Mouse (Mus musculus) layer of hippocampus, postnatal 36 days (tissue): ENCODE measurements around the gene Kdm2b. TPM values are rescaled to one million over a fixed set of nuclear protein-coding genes. Genes with fewer than 3 reads are reported as not detected.

Experiments
- DNase-seq, 2 experiments: peaks; one replicate each; pipeline ENCODE4 v3.0.0; 2022
- total RNA-seq, 2 experiments: library from RNA; stranded (reverse); gene quantifications; 2 replicates each; pipeline ENCODE4 v1.2.3; 2021

Gene Kdm2b
- total RNA-seq, 2 experiments from 2014 or later = 35.3 to 43.9 TPM

GRCm38 (mm10) chr5:122832996-122833395 is 156.6 kb downstream of the Kdm2b start:
- DNase-seq = no peak

- no peak for DNase-seq
Measured at GRCm38 (mm10) chr5:122832536-122832935, 157.1 kb downstream of the Kdm2b start.

GRCm38 (mm10) chr5:122825099-122825498 is 164.5 kb downstream of the Kdm2b start:
- DNase-seq = no peak

GRCm38 (mm10) chr5:122824450-122824849 is 165.2 kb downstream of the Kdm2b start:
- DNase-seq = no peak

GRCm38 (mm10) chr5:122823976-122824375 is 165.6 kb downstream of the Kdm2b start:
- no peak for DNase-seq

GRCm38 (mm10) chr5:122822441-122822840 is 167.2 kb downstream of the Kdm2b start:
- no peak for DNase-seq

GRCm38 (mm10) chr5:122821524-122821885 is 168.1 kb downstream of the Kdm2b start:
- no peak for DNase-seq

- peak; percentile 87 to 88 for DNase-seq
Measured at GRCm38 (mm10) chr5:122820777-122821523, 168.7 kb downstream of the Kdm2b start, which contains the start of gene Anapc5. Gene Anapc5, minus strand, starts transcription at chr5:122821339.

Other genes with a start within 250 kb of the Kdm2b start
- gene Camkk2, start 210.4 kb downstream of the Kdm2b start, total RNA-seq = 100 to 1,000 TPM; 108 to 109 TPM
- gene Anapc5, start 168.5 kb downstream of the Kdm2b start, total RNA-seq = 100 to 1,000 TPM; 193 to 202 TPM
- 10 to 100 TPM; 57.7 to 58.8 TPM for gene Rnf34, start 139.8 kb downstream of the Kdm2b start, total RNA-seq
- gene Orai1, start 25.3 kb upstream of the Kdm2b start, total RNA-seq = 10 to 100 TPM; 11.7 TPM
- gene Morn3, start 57.2 kb upstream of the Kdm2b start, total RNA-seq = not detected
- 10 to 100 TPM; 16.3 to 19.9 TPM for gene Tmem120b, start 78.6 kb upstream of the Kdm2b start, total RNA-seq
- gene Rhof, start 142.9 kb upstream of the Kdm2b start, total RNA-seq = 10 to 100 TPM; 43.0 to 48.0 TPM
- gene Setd1b, start 152.4 kb upstream of the Kdm2b start, total RNA-seq = 10 to 100 TPM; 31.4 to 36.2 TPM
- gene Psmd9, start 179.6 kb upstream of the Kdm2b start, total RNA-seq = 10 to 100 TPM; 28.2 to 30.8 TPM
- gene Hpd, start 192.9 kb upstream of the Kdm2b start, total RNA-seq = not detected